Comparison of ENCODE assay signal across 30 mouse cellular contexts in genomic region chr4:63823136-63823535, GRCm38 (mm10). TPM values are rescaled to one million over a fixed set of nuclear protein-coding genes. Genes with fewer than 3 reads are reported as not detected.
DNase-seq lines count a peak whose midpoint lies in the region; ATAC-seq and TF ChIP-seq lines count a peak whose summit lies in the region.
"Had no signal": no experiment of that assay in that cellular context is flagged by ENCODE, and none has a peak within 500 bp of the region (broad histone marks: within the 10 kb centered on the region; RNA-seq: fewer than 3 reads in every experiment).

No protein-coding gene starts in this region.

- H3K79me2 ChIP-seq in macrophage (ENCODE audit: inconsistent target), result no peaks in the 10 kb centered on the region

- no peak overlapping the region for H3K4me2 ChIP-seq in hindbrain, postnatal 0 days (ENCODE audit: low read depth, low read length)
- H3K4me2 ChIP-seq: heart, embryonic 13.5 days; hindbrain, embryonic 13.5 days; limb, embryonic 12.5 days; liver, embryonic 12.5 days had no signal

- H3K27me3 ChIP-seq in hindbrain, postnatal 0 days (ENCODE audit: insufficient read depth, low read length), result no peaks in the 10 kb centered on the region
- H3K27me3 ChIP-seq: heart, embryonic 13.5 days; hindbrain, embryonic 13.5 days; limb, embryonic 12.5 days; liver, embryonic 12.5 days had no signal

- no peak overlapping the region for H3K9ac ChIP-seq in hindbrain, postnatal 0 days (replicated peaks; ENCODE audit: low read length)
- H3K9ac ChIP-seq: heart, embryonic 13.5 days; hindbrain, embryonic 13.5 days; limb, embryonic 12.5 days; liver, embryonic 12.5 days had no signal

- WGBS in macrophage (ENCODE audit: missing documents), result 2% methylated on average over 4 of the region's 4 CpGs
- WGBS in hindbrain, postnatal 0 days, result 78% methylated on average over 4 of the region's 4 CpGs

- H3K4me1 ChIP-seq in hindbrain, postnatal 0 days (ENCODE audit: insufficient read depth, low read length), result no peaks in the 10 kb centered on the region
- H3K4me1 ChIP-seq: forebrain, embryonic 10.5 days; heart, embryonic 13.5 days; hindbrain, embryonic 13.5 days; limb, embryonic 12.5 days had no signal

- DNase-seq in thymus, postnatal 0 days (ENCODE audit: low spot score), result peak; percentile 31
- DNase-seq in thymus, postnatal 10 days (ENCODE audit: low spot score in 2 of 2), result no peak
- DNase-seq in c-Kit-positive CD71-negative TER-119-negative erythroid progenitor cells, embryonic 14.5 days (ENCODE audit: low read depth), result peak; percentile 17
- DNase-seq in thymus, postnatal 36 days, result peak; percentile 9 to 17
- DNase-seq in neural tube, embryonic 10.5 days (ENCODE audit: extremely low spot score, low spot score), result no peak
- DNase-seq in hindbrain, postnatal 0 days (ENCODE audit: low spot score), result no peak
- DNase-seq in c-Kit-positive CD71-positive TER-119-positive erythroid progenitor cells, embryonic 14.5 days (ENCODE audit: low spot score), result no peak
- DNase-seq: adrenal gland, adult 8-10 months; cerebellum, adult 9-10 months; gastrocnemius, postnatal 25 days; heart, adult 2 months; heart, postnatal 14 days; kidney, adult 9 months; kidney, postnatal 14 days; layer of hippocampus, postnatal 36 days; lung, adult 2 months; lung, postnatal 14 days; right cerebral cortex, postnatal 25 days had no signal

- TF ChIP-seq CTCF in hindbrain, postnatal 0 days (IDR thresholded peaks at IDR 0.05; ENCODE audit: low read depth), result no peak

- no peak for ATAC-seq in hindbrain, postnatal 0 days
- ATAC-seq: intestine, embryonic 16.5 days; liver, embryonic 12.5 days; midbrain, embryonic 16.5 days had no signal

- H3K4me3 ChIP-seq in macrophage (ENCODE audit: inconsistent target), result no peak overlapping the region
- no peak overlapping the region for H3K4me3 ChIP-seq in hindbrain, postnatal 0 days (ENCODE audit: low read length)
- H3K4me3 ChIP-seq: forebrain, embryonic 10.5 days; heart, adult 2 months; heart, embryonic 13.5 days; hindbrain, embryonic 13.5 days; limb, embryonic 12.5 days; liver, embryonic 12.5 days; myocyte had no signal

- no peaks in the 10 kb centered on the region for H3K36me3 ChIP-seq in macrophage (ENCODE audit: inconsistent target)
- no peaks in the 10 kb centered on the region for H3K36me3 ChIP-seq in hindbrain, postnatal 0 days (ENCODE audit: insufficient read depth, low read length)
- H3K36me3 ChIP-seq: forebrain, embryonic 10.5 days; heart, embryonic 13.5 days; hindbrain, embryonic 13.5 days; limb, embryonic 12.5 days; liver, embryonic 12.5 days had no signal

- peak overlapping the region; percentile 77 for H3K27ac ChIP-seq in macrophage
- H3K27ac ChIP-seq in hindbrain, postnatal 0 days, result no peak overlapping the region
- H3K27ac ChIP-seq: forebrain, embryonic 10.5 days; heart, adult 2 months; heart, embryonic 13.5 days; hindbrain, embryonic 13.5 days; limb, embryonic 12.5 days; liver, embryonic 12.5 days had no signal

- no peaks in the 10 kb centered on the region for H3K9me3 ChIP-seq in hindbrain, postnatal 0 days (ENCODE audit: low read length)
- H3K9me3 ChIP-seq: forebrain, embryonic 10.5 days; heart, embryonic 13.5 days; hindbrain, embryonic 13.5 days; limb, embryonic 12.5 days; liver, embryonic 12.5 days had no signal

RNA-seq across cellular contexts. Expression of gene Tnfsf8, which starts 38.0 kb away (rescaled TPM):
- polyA plus RNA-seq in thymus, postnatal 0 days (2015; fragmentation: Nextera tagmentation; extraction: Ambion mirVana), result 0.57 and 0.86 TPM in 2 replicates
- total RNA-seq in macrophage (2018; cell fraction: chromatin; rRNA removed), result 1 to 10 TPM in 8 of 26 experiments, under 1 TPM in 15, not detected in 3; 0.22 to 9.0 (median 0.70) TPM
- total RNA-seq in macrophage (2018; cell fraction: cytosol; rRNA removed), result 1 to 10 TPM in 21 of 26 experiments, under 1 TPM in 5; 0.48 to 4.7 (median 1.5) TPM
- 1 to 10 TPM in 23 of 26 experiments, under 1 TPM in 3; 0.64 to 9.1 (median 3.3) TPM for total RNA-seq in macrophage (2018; cell fraction: nucleus; rRNA removed)
- 0.53 to 2.3 TPM (median 0.56 TPM) in 3 replicates for polyA plus RNA-seq in macrophage (2018)
- total RNA-seq in hindbrain, postnatal 0 days (2014; rRNA removed), result not detected in 2 replicates
- 0.04 and 0.10 TPM in 2 replicates for polyA plus RNA-seq in hindbrain, postnatal 0 days (2015; fragmentation: Nextera tagmentation; extraction: Ambion mirVana)
- total RNA-seq: gastrocnemius, postnatal 25 days; heart, adult 2 months; heart, postnatal 14 days; layer of hippocampus, postnatal 36 days; left cerebral cortex, postnatal 14 days; MEL had no signal
- polyA plus RNA-seq: embryonic facial prominence, embryonic 11.5 days; forebrain, embryonic 10.5 days; heart, embryonic 13.5 days; midbrain, embryonic 16.5 days had no signal

Comparison
In these comparisons a context has a peak if more than half of its experiments do, and no peak if none do; other contexts are left out.
1. DNase-seq: peak in thymus, postnatal 0 days (single experiment), c-Kit-positive CD71-negative TER-119-negative erythroid progenitor cells, embryonic 14.5 days (single experiment) and thymus, postnatal 36 days (2 of 2); none in thymus, postnatal 10 days (0 of 2), neural tube, embryonic 10.5 days (single experiment), hindbrain, postnatal 0 days (single experiment) and c-Kit-positive CD71-positive TER-119-positive erythroid progenitor cells, embryonic 14.5 days (single experiment).